Mouse (Mus musculus): Measurements from ENCODE around the gene Ubtd1.

DNA sequence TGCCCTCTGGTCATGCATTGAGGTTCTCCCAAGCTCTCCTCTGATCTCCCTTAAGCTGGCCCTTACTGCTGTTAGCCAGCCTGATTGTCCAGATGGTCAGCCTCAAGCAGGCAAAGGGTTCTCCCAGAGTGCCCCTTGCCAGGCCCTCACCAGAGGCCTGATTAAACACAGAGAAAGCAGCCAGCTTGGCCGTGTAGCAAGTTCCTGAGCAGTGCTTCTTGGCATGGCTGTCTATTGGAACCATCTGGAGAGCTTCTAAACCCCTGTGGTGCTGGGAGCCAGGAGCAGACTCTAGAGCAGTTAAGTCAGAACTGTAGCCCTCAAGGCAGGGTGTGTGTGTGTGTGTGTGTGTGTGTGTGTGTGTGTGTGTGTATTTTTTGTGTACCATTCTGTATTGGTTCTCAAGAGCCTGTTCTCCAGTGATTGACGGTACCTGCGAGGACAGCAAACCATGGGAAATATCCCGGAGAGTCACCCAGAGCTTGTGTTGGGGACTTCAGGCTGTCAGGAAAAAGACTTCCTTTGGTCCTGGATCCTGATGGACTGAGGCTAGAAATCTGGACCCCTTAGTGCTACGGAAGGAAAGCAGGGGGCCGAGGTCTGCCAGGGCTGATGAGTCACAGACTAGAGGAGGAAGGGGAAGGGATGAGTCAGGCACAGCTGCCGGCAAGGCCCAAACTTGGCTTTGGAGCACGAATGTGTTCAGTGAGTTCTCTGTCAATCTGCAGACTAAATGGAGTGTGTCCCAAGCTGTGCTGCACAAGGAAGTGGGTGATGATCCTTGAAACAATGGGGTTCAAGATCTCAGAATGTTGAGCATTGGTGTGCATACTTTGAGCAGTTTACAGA, 36.1 kb downstream of the Ubtd1 start:
- TF ChIP-seq CTCF (IDR thresholded peaks at IDR 0.05 in 2 of 3, conservative IDR thresholded peaks at IDR 0.05 in 1 of 3; ENCODE audit: control insufficient read depth in 1 of 3, insufficient read depth in 1 of 3, low read depth in 2 of 3, low read length in 3 of 3, poor library complexity in 1 of 3, severe bottlenecking in 1 of 3) (no peak), CHD1 (IDR thresholded peaks at IDR 0.05; ENCODE audit: low read depth, low read length) (no peak), USF2 (IDR thresholded peaks at IDR 0.05; ENCODE audit: borderline replicate concordance in 1 of 2, insufficient read depth in 1 of 2, low read depth in 1 of 2, low read length in 2 of 2) (no peak), POLR2A (IDR thresholded peaks at IDR 0.05; ENCODE audit: control insufficient read depth in 1 of 2, insufficient read depth in 1 of 2, low read depth in 1 of 2, low read length in 2 of 2, poor library complexity in 1 of 2) (no peak), KAT2A (conservative IDR thresholded peaks at IDR 0.05; ENCODE audit: low read depth, low read length) (no peak), USF1 (IDR thresholded peaks at IDR 0.05; ENCODE audit: low read depth, low read length) (no peak)
